Mouse (Mus musculus) megakaryocyte, embryonic 14.5 days (primary cell): ENCODE measurements at regions not wholly inside any gene's neighbourhood (a gene's known extent, or its start where the extent isn't known, plus 50 kb on each side); places are given as distances from the start of the nearest gene placed in this dataset.

Source experiments
- H3K27me3 ChIP-seq: replicated peaks from 2 replicates; pipeline ENCODE3; 2012; ENCODE audit warnings: inconsistent platforms
- H3K36me3 ChIP-seq: replicated peaks from 2 replicates; pipeline ENCODE3; 2012; ENCODE audit warnings: low read length, inconsistent platforms, mixed read lengths
- H3K4me1 ChIP-seq: 2 replicates; pipeline ENCODE4 v1.6.1; 2012; ENCODE audit warnings: inconsistent platforms
- H3K4me3 ChIP-seq: replicated peaks from 2 replicates; pipeline ENCODE3; 2012; ENCODE audit warnings: moderate library complexity, mild to moderate bottlenecking, inconsistent platforms
- H3K9me3 ChIP-seq: 2 replicates; pipeline ENCODE4 v1.6.1; 2012; ENCODE audit warnings: inconsistent platforms
- FLI1 ChIP-seq: IDR thresholded peaks from 2 replicates; pipeline ENCODE4 v1.6.1; 2012; ENCODE audit warnings: low read length, inconsistent platforms, mixed read lengths
- GATA1 ChIP-seq: IDR thresholded peaks from 3 replicates; pipeline ENCODE4 v1.6.1; 2012; ENCODE audit warnings: mixed read lengths, low read length, inconsistent platforms, borderline replicate concordance

GRCm38 (mm10) chr9:23535872-23536271 is 313.0 kb downstream of the Bmper start:
- TF ChIP-seq FLI1 (no peak), GATA1 (no peak)
- H3K27me3 ChIP-seq = no peaks in the 10 kb centered on the region

DNA sequence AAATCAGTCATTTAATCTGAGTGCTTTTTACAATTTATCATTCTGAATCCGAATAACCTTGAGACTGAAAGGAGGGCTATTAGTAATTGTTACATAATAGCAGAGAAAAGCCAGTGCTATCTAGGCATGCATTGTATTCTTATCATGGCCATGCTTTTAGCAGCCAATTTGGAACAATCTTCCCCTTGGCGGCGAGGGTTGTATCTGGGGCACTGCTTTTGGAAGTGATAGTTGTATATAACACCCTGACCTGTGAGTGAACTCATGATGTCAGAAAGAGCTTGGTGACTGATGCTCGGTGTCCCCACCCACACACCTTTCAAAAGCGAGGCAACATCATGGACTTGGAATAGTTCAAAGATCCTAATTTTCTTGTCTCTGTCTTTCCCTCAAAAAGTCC is 315.2 kb downstream of the Bmper start:
- no peaks in the 10 kb centered on the region for H3K27me3 ChIP-seq
- H3K4me1 ChIP-seq = no peaks in the 10 kb centered on the region
- TF ChIP-seq GATA1 (no peak), FLI1 (no peak)
- H3K9me3 ChIP-seq = no peaks in the 10 kb centered on the region
- H3K36me3 ChIP-seq = no peaks in the 10 kb centered on the region
- no peak overlapping the region for H3K4me3 ChIP-seq

More at GRCm38 (mm10) chr9:23535872-23536271, 313.0 kb downstream of the Bmper start:
- no peaks in the 10 kb centered on the region for H3K9me3 ChIP-seq
- no peaks in the 10 kb centered on the region for H3K36me3 ChIP-seq
- H3K4me3 ChIP-seq = no peak overlapping the region
- no peaks in the 10 kb centered on the region for H3K4me1 ChIP-seq

DNA sequence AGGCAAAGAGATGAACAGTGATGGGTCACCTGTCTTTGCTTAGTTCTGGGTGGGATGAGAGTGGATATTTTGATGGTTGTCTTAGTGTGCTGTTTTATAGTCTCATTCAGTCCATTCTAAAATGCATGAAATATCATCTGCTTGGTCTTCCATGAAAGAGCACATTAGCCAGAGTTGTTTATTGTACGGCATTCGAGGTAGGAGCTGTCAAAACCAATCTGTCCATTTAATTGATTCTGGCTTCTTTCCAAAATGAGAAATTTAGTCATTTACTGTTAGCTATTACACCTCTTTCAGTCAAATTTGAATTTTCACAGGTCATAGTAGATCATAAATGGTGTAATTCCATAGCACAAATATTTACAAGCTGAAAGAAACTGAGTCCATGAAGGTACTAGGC is 328.8 kb downstream of the Bmper start:
- Histone ChIP-seq H3K9me3 (0 out of 2 replicates have a peak, but pooled peaks cover 5% of the 10 kb centered on the region), H3K4me3 (no peak overlapping the region), H3K4me1 (no peaks in the 10 kb centered on the region; the same call in 1 of the 2 replicates), H3K27me3 (no peaks in the 10 kb centered on the region), H3K36me3 (no peaks in the 10 kb centered on the region)
- TF ChIP-seq FLI1 (no peak), GATA1 (no peak)

GRCm38 (mm10) chr9:23553766-23554165 is 330.9 kb downstream of the Bmper start:
- Histone ChIP-seq H3K4me3 (no peak overlapping the region), H3K27me3 (no peaks in the 10 kb centered on the region), H3K36me3 (no peaks in the 10 kb centered on the region), H3K9me3 (no peaks in the 10 kb centered on the region), H3K4me1 (no peaks in the 10 kb centered on the region)
- TF ChIP-seq FLI1 = no peak
- TF ChIP-seq GATA1 = no peak

GRCm38 (mm10) chr9:23557601-23558000 is 334.7 kb downstream of the Bmper start:
- H3K36me3 ChIP-seq = no peaks in the 10 kb centered on the region
- H3K9me3 ChIP-seq = no peaks in the 10 kb centered on the region
- H3K4me3 ChIP-seq = no peak overlapping the region
- H3K27me3 ChIP-seq = no peaks in the 10 kb centered on the region
- H3K4me1 ChIP-seq = no peaks in the 10 kb centered on the region
- no peak for TF ChIP-seq GATA1
- TF ChIP-seq FLI1 = no peak

DNA sequence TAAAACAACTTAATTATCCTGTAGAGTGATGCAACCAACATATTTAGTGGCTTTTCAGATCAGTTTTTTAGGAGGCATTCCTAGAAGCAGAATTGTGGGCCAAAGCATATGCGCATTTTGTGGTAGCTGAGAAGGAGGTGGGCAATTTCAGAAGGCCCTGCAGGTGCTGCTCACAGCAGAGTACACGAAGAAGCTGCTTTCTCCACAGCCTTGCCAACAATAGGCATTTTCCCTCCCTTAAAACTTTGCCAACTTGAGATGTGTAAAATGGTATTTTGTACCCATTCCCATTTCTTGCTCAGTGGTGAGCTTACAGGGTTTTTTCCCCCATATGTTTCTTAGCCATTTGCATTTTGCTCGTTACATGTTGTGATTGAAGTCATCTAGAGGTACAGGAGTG is 339.0 kb downstream of the Bmper start:
- Histone ChIP-seq H3K4me3 (no peak overlapping the region), H3K27me3 (no peaks in the 10 kb centered on the region), H3K4me1 (peaks cover 9% of the 10 kb centered on the region), H3K9me3 (no peaks in the 10 kb centered on the region), H3K36me3 (no peaks in the 10 kb centered on the region)
- TF ChIP-seq FLI1 (no peak), GATA1 (no peak)

DNA sequence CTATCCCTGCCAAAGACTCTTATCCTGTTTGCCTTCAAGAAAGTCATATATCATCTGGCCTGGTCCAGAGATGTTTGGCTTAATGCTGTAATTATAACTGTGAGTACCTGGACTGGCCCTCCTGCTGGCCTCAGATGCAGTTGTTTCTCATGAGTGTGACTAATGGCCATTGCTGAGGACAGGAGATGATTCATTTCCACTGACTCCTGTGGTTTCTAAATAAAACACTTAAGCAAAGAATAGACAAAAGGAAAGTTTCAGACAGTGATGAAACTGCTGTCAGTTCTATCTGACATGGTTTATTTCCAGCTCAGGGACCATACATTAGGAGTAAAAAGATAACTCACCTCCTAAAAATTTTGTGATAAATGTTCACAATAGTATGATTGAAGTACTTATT is 344.2 kb downstream of the Bmper start:
- TF ChIP-seq GATA1 = no peak
- TF ChIP-seq FLI1 = no peak
- Histone ChIP-seq H3K4me3 (no peak overlapping the region), H3K27me3 (no peaks in the 10 kb centered on the region), H3K36me3 (no peaks in the 10 kb centered on the region), H3K4me1 (peaks cover 27% of the 10 kb centered on the region), H3K9me3 (no peaks in the 10 kb centered on the region)

DNA sequence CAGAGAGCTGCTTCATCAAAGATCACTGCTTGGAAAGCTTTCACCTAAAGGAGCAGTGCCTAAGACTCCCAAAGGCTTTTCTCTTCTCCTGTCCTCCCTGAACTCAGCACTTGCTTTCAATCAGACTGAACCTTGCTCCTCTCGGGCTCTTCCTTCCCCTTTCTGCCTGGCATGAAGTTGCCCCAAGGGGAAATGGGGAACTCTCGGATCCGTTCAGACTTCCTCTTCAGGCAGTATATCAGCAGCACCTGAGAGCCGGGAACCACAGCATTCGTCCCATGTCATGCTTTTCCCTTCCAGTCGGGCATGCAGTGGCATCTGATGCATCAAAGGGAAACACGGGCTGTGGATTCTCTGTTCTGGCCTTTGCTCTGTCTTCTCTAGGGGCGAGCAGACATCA is 347.3 kb downstream of the Bmper start:
- H3K4me1 ChIP-seq = peaks cover 27% of the 10 kb centered on the region
- H3K9me3 ChIP-seq = no peaks in the 10 kb centered on the region
- TF ChIP-seq FLI1 (no peak), GATA1 (no peak)
- H3K27me3 ChIP-seq = no peaks in the 10 kb centered on the region
- H3K36me3 ChIP-seq = no peaks in the 10 kb centered on the region
- H3K4me3 ChIP-seq = peak overlapping the region; percentile 34

- H3K4me1 ChIP-seq = no peaks in the 10 kb centered on the region
- H3K36me3 ChIP-seq = no peaks in the 10 kb centered on the region
- no peaks in the 10 kb centered on the region for H3K9me3 ChIP-seq
- no peak for TF ChIP-seq GATA1
- no peaks in the 10 kb centered on the region for H3K27me3 ChIP-seq
- no peak overlapping the region for H3K4me3 ChIP-seq
Observed at GRCm38 (mm10) chr9:23576314-23576713, 353.4 kb downstream of the Bmper start.

DNA sequence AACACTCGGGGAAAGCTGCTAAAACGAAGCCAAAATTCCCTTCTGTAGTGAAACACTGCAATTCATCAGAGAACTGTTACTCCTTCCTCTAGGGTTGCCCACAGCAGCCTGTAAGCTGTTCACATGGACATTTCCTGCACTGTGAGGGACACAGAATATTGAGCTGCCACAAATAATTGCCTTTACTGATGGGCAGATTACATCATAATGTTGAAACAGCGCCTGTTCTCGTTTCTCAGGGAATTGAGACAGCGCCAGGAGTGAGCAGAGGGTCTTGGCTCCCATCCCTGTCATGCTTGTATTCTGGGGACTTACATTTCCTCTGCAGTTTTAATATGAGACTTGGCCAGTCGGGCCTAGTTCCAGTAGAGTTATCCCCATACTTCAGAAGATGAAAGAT is 357.3 kb downstream of the Bmper start:
- TF ChIP-seq FLI1 (no peak), GATA1 (no peak)
- Histone ChIP-seq H3K4me1 (no peaks in the 10 kb centered on the region), H3K4me3 (no peak overlapping the region)

GRCm38 (mm10) chr9:23581039-23581606 is 358.2 kb downstream of the Bmper start:
- Histone ChIP-seq H3K4me3 (no peak overlapping the region), H3K36me3 (no peaks in the 10 kb centered on the region), H3K4me1 (no peaks in the 10 kb centered on the region), H3K27me3 (no peaks in the 10 kb centered on the region), H3K9me3 (no peaks in the 10 kb centered on the region)
- no peak for TF ChIP-seq GATA1
- TF ChIP-seq FLI1 = no peak

More for the DNA sequence above, 357.3 kb downstream of the Bmper start:
- Histone ChIP-seq H3K36me3 (no peaks in the 10 kb centered on the region), H3K9me3 (no peaks in the 10 kb centered on the region), H3K27me3 (no peaks in the 10 kb centered on the region)
